Mouse (Mus musculus) left cerebral cortex, postnatal 14 days (tissue): ENCODE measurements at regions not wholly inside any gene's neighbourhood (a gene's known extent, or its start where the extent isn't known, plus 50 kb on each side); places are given as distances from the start of the nearest gene placed in this dataset.
"Not testable (repeated sequence)": the region's sequence is repeated elsewhere in the genome, so short reads cannot be mapped to it uniquely, and the experiment has no call there.

Experiments
- DNase-seq, 2 experiments: peaks; one replicate each; pipeline ENCODE4 v3.0.0; 2021 to 2022; ENCODE audit warnings: low spot score in 2 of 2, mixed read lengths in 1 of 2
- intact Hi-C: fragments of 180-260 bp; cut with DNase I; formaldehyde crosslinking; loops from one replicate; pipeline ENCODE4 v1.15.1; 2025

DNA sequence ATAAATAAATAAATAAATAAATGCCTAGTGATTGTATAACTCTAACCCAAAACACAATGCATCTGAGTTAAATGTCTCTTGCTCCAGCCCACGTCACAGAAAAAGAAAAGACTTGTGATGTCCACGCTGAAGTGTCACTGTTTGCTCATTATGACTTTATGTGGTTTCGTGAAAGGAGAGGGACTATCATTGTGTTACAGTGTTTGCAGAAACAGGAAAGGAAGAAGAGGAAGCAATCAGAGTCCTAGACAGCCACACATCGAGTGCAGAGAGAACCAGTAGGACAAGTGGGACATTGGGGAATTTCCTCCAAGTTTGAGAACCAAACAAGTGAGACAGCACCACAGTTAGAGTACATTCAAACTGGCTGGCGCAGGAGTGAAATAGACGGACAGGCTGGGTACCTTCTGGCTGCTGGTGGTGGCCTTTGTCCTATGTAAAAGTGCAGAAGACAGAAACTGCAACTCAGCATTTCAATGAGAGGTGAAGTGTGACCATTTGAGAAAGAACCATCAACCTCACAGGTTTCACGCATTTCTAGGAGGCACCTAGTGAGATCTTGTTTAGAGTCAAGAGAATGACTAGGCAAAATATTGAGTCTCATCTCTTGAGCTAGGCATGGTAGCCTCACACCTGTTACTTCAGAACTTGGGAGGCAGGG is 59.6 kb downstream of the Fasl start:
- intact Hi-C loops: no loop called here
- DNase-seq: no peak

DNA sequence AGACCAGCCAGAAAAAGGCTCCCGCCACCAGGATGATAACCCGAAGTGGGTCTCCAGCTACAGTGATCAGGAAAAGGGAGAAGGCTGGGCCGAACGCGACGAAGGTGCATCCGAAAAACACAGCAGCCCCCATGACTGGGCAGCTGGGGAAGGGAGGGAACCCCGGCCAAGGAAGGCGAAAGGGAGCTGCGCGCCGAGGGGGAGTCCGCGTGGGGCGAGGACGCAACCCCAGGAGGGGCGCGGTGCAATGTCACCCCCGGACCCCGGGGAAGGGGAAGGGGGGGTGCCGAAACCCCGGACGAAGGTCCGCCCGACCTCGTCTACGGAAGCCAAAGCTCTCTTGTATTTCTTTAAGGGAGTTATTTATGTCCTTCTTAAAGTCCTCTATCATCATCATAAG is 60.9 kb downstream of the Fasl start:
- DNase-seq, intact Hi-C loops: not testable (repeated sequence)

DNA sequence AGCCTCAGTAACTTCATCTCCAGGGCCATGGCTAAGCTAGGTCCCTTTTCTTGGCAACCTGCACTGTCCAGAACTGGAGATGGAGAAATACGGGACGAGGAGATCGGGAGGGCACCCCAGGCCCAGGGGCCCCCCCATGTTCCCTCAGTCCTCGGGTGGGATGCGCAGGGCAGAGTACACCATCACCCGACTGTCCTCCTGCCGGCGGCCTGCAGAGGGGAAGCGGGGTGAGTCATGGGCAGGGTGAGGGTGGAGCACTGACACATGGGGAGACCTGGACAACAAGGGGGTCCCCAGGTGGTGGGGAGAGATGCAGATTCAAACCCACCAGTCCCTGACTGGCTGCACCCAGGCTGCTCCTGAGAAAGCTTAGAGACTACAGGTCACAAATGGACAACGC is 62.2 kb downstream of the Fasl start:
- intact Hi-C loops, DNase-seq: not testable (repeated sequence)

DNA sequence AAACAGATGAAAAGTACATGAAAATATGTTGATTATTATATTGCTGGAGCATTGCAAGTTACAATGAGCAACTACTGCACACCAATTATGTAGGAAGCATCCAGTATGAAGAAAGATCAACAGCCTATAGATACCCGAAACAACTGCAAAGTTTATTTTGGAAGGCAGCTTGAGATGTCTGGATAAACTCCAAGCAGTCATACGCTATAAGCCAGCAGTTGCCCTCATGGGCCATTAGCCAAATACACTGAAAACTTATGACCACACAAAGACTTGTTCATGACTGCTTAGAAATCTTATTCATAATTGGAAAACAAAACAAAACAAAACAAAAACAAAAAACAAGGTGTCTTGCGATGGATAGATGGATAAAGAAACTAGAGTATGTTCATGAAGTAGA is 68.4 kb downstream of the Fasl start:
- intact Hi-C loops: no loop called here

DNA sequence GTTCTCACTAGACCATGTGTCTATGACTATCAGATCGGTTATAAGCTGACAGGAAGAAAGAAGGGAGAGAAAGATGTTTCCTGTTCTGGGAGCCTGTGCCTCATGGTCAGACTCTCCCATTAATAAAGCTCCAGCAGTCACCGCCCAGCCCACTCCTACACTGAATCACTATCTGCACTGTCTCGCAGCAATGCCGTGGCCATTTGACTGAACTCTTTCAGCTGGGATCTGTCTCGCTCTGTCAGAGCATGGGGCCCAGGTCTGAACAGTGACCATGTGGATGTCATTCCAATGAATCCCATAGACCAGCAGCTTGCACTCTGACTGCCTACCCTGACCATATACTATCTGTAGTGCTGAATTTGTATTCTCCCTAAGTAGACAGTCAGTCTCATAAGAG is 70.0 kb downstream of the Fasl start:
- intact Hi-C loops: no loop called here
- DNase-seq: no peak

More for the DNA sequence above, 68.4 kb downstream of the Fasl start:
- no peak for DNase-seq

DNA sequence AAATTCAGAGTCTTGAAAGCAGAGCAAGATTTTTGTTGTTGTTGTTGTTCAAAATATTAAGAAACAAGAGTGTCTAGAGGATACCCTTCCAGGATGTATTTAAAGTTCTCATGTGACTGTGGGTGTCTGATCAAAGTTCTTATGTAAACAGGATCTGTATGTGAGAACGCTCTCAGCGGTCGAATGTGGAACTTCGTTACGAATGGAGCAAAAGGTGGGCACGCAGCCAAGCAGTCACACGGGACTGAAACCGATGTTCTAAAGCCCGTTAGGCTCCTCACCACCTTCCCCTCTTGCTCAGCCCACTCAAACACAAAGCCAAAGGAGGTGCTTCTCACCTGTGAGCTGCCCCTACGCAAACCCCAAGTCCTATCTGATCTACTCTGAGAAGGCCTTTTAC is 75.4 kb downstream of the Fasl start:
- intact Hi-C loops: no loop called here
- DNase-seq: peak; percentile 73 to 81

DNA sequence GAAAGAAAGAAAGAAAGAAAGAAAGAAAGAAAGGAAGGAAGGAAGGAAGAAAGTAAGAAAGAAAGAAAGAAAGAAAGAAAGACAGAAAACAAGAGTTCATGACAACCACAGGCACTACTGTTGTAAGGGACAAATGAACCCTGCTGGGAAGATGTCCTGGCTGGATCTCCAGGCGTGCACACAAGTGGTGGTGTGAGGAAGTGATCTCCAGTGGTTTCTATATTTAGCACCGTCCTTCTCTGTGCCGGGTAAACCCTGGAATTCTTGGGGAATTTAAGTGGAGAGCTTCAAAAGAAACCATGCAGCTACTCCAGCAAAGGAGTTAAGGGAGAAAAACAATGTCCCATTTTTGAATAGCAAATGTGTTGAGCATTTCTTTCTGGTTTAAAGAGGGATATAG is 76.0 kb downstream of the Fasl start:
- DNase-seq: no peak
- intact Hi-C loops: no loop called here

DNA sequence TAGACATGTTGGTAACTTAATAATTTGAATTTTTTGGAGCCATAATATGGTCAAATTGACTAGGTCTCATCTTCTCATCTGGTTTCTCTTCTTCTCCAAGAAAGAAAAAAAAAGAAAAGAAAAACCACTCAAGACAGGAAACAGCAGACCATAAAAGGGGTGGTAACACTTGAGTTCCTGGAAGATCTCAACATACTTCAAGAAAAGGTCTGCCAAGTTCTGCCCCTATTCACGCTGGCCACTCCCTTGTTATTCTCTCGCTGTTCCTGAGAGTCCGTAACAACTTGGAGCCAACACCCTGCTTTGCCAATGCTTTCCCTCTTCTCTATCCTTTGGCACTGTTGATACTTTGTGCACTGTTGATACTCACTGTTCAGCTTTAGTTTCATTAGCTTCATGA is 81.2 kb downstream of the Fasl start:
- no peak for DNase-seq
- intact Hi-C loops: no loop called here

DNA sequence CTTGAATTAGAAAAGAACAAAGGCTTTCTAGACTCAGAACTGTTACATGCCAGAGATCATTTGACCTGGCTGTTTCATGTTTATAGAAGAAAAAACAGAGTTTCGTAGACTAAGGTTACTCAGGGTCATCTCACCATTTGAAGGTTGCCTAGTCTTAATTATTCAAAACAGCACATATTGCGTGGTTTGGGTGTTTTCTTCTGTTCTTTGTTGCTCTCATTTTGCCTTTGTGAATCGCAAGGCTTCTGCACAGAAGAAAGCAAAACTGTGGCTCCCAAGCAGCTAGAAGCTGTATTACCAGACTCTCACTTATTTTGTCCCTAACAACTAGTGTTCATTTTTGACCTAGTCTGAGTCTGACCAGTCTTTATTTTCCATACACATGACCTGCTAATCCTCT is 83.3 kb downstream of the Fasl start:
- intact Hi-C loops: no loop called here
- no peak for DNase-seq

DNA sequence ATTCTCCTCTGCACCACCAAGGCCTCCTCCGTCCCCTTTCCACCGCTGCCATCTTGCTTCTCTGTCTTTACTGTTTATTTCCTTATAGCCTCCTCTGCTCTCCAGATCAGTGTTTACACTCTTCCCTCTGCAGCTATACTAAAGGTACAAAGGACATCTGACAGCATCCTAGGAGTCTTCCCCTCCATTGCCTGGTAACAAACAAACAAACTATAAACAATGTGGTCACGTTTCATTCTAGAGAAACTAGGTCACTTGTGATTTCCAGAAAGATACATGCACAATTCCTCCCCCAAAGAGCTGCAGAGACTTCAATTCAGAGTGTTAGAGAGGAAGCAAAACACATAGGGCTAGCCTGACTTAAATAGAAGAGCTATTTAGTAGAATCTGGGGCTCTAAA is 83.8 kb downstream of the Fasl start:
- intact Hi-C loops: no loop called here
- no peak for DNase-seq

DNA sequence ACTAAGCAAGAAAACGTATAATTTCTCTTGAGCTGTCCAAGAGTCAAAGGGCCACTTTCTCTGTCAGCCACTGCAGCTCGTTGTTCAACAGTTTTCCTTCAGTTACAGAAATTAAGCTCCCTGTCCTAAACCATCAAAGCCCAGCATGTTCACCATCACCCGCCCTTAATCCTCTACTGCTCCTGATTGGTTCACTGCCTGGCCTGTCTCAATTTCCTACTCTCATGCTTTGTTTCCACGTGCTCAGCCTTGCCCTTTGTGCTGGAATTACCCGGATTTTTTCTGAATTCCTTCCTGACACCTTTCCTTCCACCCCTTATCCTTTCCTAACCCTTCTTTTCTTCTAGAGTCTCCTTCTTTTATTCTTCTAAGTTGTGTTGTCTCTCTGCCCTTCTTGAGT is 92.4 kb downstream of the Fasl start:
- DNase-seq: no peak
- intact Hi-C loops: no loop called here

DNA sequence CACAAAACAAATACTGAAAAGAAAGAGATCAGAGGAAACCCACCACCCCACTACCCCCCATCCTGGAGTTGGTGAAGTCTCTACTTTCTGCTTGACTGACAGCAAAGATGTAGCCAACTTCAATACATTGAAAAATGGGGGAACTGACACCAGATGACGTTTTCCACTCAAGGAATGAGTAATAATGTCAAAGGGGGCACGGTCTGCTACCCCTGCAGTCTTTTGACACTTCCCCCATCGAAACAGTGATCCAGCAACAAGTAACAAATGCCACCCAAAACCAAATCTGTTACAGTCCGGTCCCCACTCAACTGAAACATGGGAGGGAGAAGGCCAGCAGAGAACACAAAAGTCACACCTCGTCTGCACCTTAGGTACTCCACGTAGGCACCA is 94.5 kb downstream of the Fasl start:
- intact Hi-C loops: no loop called here
- DNase-seq: no peak

DNA sequence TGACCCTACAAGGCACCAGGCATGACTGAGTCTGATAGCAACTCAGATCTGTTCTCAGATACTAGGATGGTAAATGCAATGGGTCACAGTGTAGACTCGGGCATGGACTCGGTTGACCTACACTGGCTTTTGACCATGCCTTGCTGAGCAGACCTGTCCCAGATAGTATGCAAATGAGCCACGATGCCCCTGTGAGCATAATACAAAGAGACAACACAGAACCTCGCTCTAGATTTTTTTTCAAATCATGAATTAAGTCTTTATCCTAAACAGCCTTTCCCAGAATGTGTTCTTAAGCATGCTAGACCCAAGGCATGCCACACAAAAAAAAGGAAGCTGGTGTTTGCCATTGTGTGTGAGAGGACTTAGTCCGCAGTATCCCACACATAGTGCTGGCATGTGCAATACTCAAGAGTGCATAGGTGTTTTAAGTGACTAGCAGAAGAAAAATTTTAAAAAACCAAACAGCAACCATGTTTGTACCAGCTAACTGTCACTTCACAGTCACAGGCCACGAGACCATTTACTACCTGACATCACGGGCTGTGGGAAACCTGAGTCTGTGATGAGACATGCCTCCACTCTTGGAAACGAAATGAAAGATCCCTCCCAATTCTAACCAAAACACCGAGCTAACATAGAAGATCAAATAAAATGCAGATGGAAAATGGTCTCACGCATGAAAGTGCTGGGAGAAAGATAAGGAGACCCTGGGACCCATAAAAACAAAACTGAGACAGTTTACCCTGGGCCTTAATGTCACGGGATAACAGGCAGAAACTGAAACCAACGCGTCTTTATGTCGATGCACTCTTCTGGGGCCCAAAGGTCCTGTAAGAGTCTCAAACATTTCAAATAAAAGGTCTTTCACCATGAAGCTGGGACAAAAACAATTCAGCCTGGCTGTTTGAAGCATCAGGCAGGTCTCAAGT is 95.2 kb downstream of the Fasl start:
- no peak for DNase-seq
- intact Hi-C loops: no loop called here

DNA sequence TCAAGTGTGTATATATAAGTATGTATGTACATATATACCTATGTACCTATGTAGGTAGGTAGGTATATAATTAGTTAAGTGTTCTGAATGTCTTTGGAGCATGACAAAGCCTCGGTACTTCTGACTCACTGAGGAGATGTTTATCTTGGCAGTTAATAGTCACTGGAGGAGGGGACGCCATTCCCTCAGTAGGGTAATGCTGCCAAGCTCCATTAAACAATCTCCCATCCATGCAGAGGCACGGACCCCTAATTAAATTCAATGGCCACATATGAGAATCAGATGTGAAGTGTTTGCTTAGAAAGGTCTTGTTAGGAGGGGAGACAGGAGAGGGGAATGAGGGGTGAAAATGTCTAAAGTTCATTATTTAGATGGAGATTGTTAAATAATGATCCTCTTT is 99.3 kb downstream of the Fasl start:
- intact Hi-C loops: loop anchor here (10.0 kb wide), 1 partner anchor 404 kb away; no protein-coding TSS in a partner anchor
- DNase-seq: no peak

DNA sequence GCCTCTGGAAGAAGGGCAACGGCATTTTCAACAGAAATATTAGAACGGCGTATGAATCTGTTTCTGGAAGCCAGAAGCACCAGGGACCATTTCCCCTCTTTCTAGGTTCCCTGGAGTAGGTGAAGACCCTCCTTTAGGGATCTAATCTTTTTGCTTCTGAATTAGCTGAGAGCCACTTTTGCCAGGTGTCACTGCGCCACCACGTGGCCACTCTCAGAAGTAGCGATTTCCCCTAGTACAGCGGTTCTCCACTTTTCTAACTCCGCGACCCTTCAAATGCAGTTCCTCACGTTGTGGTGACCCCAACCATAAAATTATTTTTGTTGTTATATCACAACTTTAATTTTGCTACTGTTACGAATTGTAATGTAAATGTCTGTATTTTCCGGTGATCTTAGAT is 100.7 kb downstream of the Fasl start:
- DNase-seq: peak; percentile 54 to 75
- intact Hi-C loops: loop anchor here (2.0 to 10.0 kb wide), 2 partner anchors 287 to 403 kb away; no protein-coding TSS in a partner anchor

DNA sequence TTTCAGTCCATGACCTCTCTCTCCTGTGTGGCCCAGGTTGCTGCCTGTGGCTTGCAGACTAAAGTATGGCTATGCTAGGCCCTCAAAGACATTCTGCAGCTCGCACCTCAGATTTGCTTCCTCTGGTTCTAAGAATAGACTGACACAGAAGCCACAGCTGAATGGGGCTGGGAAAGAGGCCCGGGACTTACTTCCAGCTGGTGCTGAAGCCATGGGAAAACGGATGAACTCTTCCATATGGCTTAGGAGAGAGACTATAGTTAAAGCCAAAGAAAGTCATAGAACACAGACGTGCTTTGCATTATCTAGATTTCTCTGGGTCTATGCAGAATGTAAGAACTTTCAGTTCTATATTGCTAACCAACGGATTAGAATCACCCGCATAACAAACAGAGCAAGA is 107.7 kb downstream of the Fasl start:
- no peak for DNase-seq

DNA sequence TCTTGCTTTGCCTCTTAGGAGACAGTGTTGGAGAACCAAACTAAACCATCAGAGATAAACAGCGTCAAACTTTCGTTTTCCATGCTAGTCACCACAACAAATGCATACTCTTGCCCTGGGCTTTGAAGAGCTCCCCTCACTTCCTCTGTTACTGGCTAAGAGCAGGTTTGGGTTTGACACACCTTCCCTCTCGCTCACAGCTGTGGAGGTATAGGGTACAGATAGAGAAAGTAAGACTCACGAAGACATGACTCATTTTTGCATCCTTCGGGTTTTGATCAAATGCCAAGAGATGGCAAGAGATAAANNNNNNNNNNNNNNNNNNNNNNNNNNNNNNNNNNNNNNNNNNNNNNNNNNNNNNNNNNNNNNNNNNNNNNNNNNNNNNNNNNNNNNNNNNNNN is 117.4 kb downstream of the Fasl start:
- intact Hi-C loops: no loop called here
- DNase-seq: no peak

More for the DNA sequence above, 107.7 kb downstream of the Fasl start:
- intact Hi-C loops: loop anchor here (10.0 kb wide), 1 partner anchor 396 kb away; no protein-coding TSS in a partner anchor

DNA sequence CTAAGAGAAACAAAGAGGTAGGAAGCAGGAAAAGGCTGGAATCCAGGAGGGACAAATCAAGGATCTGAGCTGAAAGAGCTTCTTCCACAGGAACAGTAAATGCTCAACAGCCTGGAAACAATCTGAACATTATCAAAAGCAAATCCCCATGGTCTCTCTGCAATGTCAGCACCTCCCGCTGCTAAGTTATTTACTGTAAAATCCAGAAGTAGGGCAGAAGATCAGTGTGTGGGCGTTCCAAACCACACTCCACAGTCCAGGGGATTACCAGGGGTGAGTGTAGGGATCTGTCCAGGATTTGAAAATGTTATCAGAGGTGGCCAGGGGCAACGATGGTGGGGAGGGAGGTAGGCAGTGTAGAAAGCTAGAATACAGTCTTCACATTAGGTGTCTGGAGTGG is 124.0 kb downstream of the Fasl start:
- no peak for DNase-seq
- intact Hi-C loops: no loop called here

DNA sequence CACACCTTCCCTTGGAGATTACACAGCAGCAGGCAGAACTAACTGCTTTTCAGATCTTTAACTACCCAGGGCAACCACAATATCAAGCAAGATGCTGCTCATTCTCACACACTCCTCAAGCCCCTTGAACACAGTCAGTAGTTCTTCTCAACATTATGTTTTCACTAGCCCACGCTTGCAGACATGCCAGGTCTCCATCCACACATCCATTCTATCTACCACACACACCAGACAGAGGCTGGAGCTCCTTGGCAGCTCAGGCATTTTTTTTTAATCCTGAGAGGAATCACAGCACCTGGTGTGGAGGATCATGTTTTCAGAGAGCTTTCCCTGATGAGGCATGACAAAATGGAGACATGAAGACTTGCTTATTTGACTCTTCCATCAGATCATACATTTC is 124.9 kb downstream of the Fasl start:
- DNase-seq: no peak
- intact Hi-C loops: no loop called here

DNA sequence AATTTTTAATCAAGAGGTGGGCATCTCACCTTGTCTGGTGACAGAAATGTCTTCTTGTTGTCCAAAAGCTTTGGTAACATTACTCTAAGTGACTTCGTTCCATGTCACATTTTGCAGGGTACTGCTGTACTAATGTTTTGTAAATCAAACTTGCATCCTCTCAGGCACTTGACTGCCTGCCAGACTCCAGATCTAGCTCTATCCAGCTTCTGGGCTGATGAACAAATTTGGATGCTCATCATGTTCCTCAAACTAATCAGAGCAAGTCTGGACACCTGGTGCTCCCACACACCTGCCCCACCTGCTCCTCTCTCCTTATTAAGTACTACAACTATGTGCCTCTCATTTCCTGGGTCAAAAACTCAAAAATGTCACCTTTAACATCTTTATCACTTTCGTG is 126.1 kb downstream of the Fasl start:
- DNase-seq: peak in 1 of 2 experiments; percentile 11
- intact Hi-C loops: no loop called here

DNA sequence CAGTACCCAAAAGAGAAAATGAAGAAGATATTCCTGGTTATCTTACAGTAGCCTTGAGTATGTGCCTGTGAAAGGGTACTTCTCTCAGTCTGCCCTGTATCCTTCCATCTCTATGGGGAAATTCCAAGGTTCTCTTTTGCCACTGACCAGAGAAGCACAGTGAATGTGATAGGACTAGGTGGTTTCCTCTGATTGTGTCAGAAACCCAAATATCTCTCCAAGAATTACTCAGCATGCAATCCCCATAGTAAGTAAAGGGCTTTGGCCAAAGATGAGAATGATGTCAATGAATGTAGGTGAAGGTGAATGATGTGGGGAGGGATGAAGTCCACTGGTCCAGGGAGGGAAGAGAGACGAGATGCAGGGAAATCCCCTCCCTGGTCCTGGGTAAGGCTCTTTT is 130.8 kb downstream of the Fasl start:
- intact Hi-C loops: no loop called here
- no peak for DNase-seq
